Mouse (Mus musculus) lung, embryonic 16.5 days (tissue): ENCODE data around the gene Sult6b2. TPM values are rescaled to one million over a fixed set of nuclear protein-coding genes. Genes with fewer than 3 reads are reported as not detected.
A peak's percentile ranks its signal among the peaks of the same experiment; 100 is the strongest.

Source experiments
- ATAC-seq: fragments of 200-750 bp; cut with Nextera tagmentation; 2 replicates; pipeline ENCODE4 v1.8.0; 2017; ENCODE audit warnings: low read depth, mild to moderate bottlenecking, moderate library complexity
- H3K27ac ChIP-seq: fragments of 300-500 bp; sonication (generic); 2 replicates; pipeline ENCODE4 v1.5.1; 2014; ENCODE audit warnings: mild to moderate bottlenecking, control low read depth, low read length
- H3K27me3 ChIP-seq: fragments of 300-500 bp; sonication (generic); 2 replicates; pipeline ENCODE4 v1.6.1; 2014; ENCODE audit warnings: low read depth, low read length, mixed read lengths; ENCODE audit not compliant: control insufficient read depth, insufficient read depth
- H3K36me3 ChIP-seq: fragments of 300-500 bp; sonication (generic); 2 replicates; pipeline ENCODE4 v1.6.1; 2014; ENCODE audit warnings: low read length; ENCODE audit not compliant: control insufficient read depth, insufficient read depth
- H3K4me1 ChIP-seq: fragments of 300-500 bp; sonication (generic); replicated peaks from 2 replicates; pipeline ENCODE4 v1.6.1; 2014; ENCODE audit warnings: low read length, mixed read lengths; ENCODE audit not compliant: control insufficient read depth, insufficient read depth
- H3K4me2 ChIP-seq: fragments of 300-500 bp; sonication (generic); 2 replicates; pipeline ENCODE4 v1.6.1; 2014; ENCODE audit warnings: low read depth, low read length, control low read depth
- H3K4me3 ChIP-seq: fragments of 300-500 bp; sonication (generic); 2 replicates; pipeline ENCODE4 v1.5.1; 2014; ENCODE audit warnings: mild to moderate bottlenecking, low read length, control low read depth
- H3K9ac ChIP-seq: fragments of 300-500 bp; sonication (generic); 2 replicates; pipeline ENCODE4 v1.6.1; 2014; ENCODE audit warnings: low read length, control low read depth
- H3K9me3 ChIP-seq: fragments of 300-500 bp; sonication (generic); 2 replicates; pipeline ENCODE4 v1.6.1; 2016; ENCODE audit warnings: low read length; ENCODE audit not compliant: control insufficient read depth
- whole genome bisulfite sequencing: fragments of 180-500 bp; shearing (Covaris S2); extraction: QIAGEN DNeasy Blood & Tissue Kit; methylation state at CpG from one replicate; pipeline ENCODE4 v1.1.7; 2014; 5-methylcytosine and 5-hydroxymethylcytosine counted together
- polyA plus RNA-seq: library from polyadenylated mRNA; unstranded; fragments of >200 nt; fragmentation: Nextera tagmentation; extraction: Ambion mirVana; gene quantifications from 2 replicates; pipeline ENCODE4 v1.2.1, GENCODE M21; 2015

Gene Sult6b2
- polyA plus RNA-seq, 1 experiment from 2014 or later: not detected

DNA sequence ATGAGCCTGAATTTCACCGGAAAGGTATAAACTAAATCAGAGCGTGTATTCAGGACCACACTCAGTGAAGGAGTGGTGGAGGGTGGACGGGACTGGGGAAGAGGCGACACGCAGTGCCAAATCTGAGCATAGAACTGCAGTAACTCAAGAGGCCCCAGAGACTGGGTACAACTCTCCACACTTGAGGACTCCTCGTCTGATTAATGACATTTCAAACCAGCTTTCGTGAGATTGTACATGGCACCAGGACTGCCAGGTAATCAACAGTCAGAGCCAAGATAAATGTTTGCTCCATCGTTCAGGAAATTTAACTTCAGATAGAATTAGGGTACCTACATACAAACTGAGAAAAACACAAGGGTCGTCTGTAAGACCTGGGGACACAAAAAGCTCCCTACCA is 33.0 kb upstream of the Sult6b2 start:
- Histone ChIP-seq H3K27ac (no peak overlapping the region), H3K36me3 (no peaks in the 10 kb centered on the region), H3K4me1 (no peaks in the 10 kb centered on the region), H3K4me3 (no peak overlapping the region), H3K4me2 (no peak overlapping the region), H3K9me3 (no peaks in the 10 kb centered on the region), H3K9ac (no peak overlapping the region), H3K27me3 (no peaks in the 10 kb centered on the region)
- WGBS: 65% methylated on average over 9 of the region's 9 CpGs
- no peak for ATAC-seq

DNA sequence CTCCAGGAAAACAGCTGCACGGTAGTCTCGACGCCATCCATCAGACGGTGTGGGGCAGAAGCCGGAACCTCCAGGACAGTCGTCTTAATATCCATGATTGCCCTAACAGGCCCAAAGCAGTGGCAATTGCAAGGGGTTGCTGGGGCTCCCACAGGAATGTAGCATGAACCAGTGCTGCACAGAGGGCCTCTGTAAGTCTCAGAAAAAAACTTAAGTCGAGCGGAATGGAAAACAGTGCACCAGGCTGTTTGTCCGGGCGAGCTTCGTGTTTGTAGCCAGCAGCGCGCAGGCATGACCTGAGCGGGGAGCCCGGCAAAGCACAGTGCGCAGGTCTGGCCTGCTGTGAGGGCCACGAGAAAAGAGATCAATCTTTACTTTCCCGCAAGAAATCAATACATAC is 31.4 kb upstream of the Sult6b2 start:
- H3K4me3 ChIP-seq: no peak overlapping the region
- H3K9me3 ChIP-seq: no peaks in the 10 kb centered on the region
- H3K9ac ChIP-seq: no peak overlapping the region
- no peaks in the 10 kb centered on the region for H3K36me3 ChIP-seq
- no peak for ATAC-seq
- H3K4me2 ChIP-seq: no peak overlapping the region
- no peak overlapping the region for H3K27ac ChIP-seq
- 62% methylated on average over 18 of the region's 18 CpGs for WGBS
- no peaks in the 10 kb centered on the region for H3K4me1 ChIP-seq
- H3K27me3 ChIP-seq: no peaks in the 10 kb centered on the region

DNA sequence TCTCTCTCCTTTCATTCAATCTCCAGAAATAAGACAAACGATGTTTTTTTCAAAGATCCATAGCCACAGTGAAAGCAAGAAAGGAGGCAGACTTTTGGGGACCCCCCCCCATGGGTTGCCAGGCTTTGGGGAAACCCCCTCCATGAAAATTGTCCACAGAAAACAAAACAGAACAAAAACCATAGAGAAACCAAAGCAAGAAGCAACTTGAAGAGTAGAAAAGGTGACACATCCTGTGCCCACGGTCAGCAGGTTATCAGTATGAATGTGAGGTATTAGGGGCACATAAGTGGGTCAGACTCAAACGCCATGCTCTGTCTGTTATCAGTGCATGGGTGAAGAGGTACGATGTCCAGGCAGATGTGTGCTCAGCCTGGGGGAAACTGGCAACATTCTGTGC is 30.6 kb upstream of the Sult6b2 start:
- Histone ChIP-seq H3K9me3 (no peaks in the 10 kb centered on the region), H3K4me3 (no peak overlapping the region), H3K9ac (no peak overlapping the region), H3K36me3 (no peaks in the 10 kb centered on the region), H3K27ac (no peak overlapping the region), H3K27me3 (no peaks in the 10 kb centered on the region), H3K4me1 (no peaks in the 10 kb centered on the region), H3K4me2 (no peak overlapping the region)
- WGBS: 43% methylated on average over 4 of the region's 4 CpGs
- no peak for ATAC-seq

DNA sequence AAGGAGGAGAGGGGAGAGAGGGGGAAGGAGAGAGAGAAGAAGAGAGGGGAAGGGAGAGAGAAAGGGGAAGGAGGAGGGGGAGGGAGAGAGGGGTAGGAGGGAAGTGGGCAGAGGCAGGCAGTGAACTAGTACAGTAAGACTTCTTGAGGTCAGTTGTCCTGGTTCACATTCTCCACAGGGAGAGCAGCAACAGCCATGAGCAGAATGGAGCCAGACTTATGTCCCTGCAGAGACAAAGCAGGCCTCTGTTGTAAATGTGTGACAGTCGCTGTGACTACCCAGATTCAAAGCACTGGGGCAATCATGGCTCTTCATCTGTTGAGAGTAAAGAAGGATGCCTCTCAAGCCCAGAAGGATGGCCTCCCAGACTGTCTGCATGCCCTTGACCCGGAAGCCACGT is 27.4 kb upstream of the Sult6b2 start:
- Histone ChIP-seq H3K4me2 (no peak overlapping the region), H3K4me1 (no peaks in the 10 kb centered on the region), H3K9me3 (no peaks in the 10 kb centered on the region), H3K9ac (no peak overlapping the region), H3K27me3 (no peaks in the 10 kb centered on the region), H3K4me3 (no peak overlapping the region), H3K27ac (no peak overlapping the region), H3K36me3 (no peaks in the 10 kb centered on the region)
- no peak for ATAC-seq
- 72% methylated on average over 3 of the region's 3 CpGs for WGBS

DNA sequence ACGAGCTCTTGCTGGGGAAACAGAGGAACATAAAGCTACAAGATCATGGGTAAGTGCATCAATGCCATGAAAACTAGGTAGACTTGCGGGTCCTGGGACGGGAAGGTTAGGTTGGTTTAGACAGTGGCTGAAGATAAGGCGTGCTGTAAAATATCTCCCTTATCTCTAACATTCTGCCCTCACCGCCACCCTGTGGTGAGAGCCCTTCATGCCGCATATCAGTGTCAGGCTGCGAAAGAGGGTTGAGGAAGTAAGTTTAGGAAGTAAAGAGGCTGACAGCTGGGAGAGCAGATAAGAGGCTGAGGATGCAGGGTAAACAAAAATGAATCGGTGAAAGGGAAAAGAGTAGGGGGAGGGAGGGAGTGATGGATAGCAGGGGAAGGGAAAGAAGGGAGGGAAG is 26.9 kb upstream of the Sult6b2 start:
- no peaks in the 10 kb centered on the region for H3K27me3 ChIP-seq
- H3K4me3 ChIP-seq: no peak overlapping the region
- H3K36me3 ChIP-seq: no peaks in the 10 kb centered on the region
- WGBS: 11% methylated on average over 8 of the region's 8 CpGs
- no peak for ATAC-seq
- no peaks in the 10 kb centered on the region for H3K4me1 ChIP-seq
- H3K27ac ChIP-seq: no peak overlapping the region
- H3K4me2 ChIP-seq: no peak overlapping the region
- no peak overlapping the region for H3K9ac ChIP-seq
- H3K9me3 ChIP-seq: no peaks in the 10 kb centered on the region

DNA sequence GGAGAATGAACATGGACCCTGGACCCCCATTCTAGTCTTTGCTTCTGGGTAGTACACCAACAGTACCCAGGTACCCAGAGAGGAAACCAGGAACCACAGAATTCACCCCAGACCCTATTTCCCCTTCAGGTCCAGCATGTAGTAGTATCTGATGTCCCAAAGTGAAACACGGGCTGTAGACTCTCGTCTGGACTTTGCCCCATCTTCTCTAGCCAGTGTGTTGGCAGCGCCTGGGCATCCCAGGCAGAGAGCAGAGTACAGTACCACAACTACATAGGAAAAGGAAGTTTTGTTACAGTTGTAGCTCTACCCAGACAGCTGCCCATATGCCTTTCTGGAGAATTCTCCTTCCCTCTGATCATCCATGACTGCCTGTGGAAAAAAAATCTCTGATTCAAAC is 25.9 kb upstream of the Sult6b2 start:
- no peak for ATAC-seq
- no peak overlapping the region for H3K4me2 ChIP-seq
- 98% methylated on average over 3 of the region's 3 CpGs for WGBS
- no peak overlapping the region for H3K4me3 ChIP-seq
- no peaks in the 10 kb centered on the region for H3K27me3 ChIP-seq
- no peak overlapping the region for H3K9ac ChIP-seq
- no peak overlapping the region for H3K27ac ChIP-seq
- no peaks in the 10 kb centered on the region for H3K9me3 ChIP-seq
- H3K4me1 ChIP-seq: no peaks in the 10 kb centered on the region
- no peaks in the 10 kb centered on the region for H3K36me3 ChIP-seq

DNA sequence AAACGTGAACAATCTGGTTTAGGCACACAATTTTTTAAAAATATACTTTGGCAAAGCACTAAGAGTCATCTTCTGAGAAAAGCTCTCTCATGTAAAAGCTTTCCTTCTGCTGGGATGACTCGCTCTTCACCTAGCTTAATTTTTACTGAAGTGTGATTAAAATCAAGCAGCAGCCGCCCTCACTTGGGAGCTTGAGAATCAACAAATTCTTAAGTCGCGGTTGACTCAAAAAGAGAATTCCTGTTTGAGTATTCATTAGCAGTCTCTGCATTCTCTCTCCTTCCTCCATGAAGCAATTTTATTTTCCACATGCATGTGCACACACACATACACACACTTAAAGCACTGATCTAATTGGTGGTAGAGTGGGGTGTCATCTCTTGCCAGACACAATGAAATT is 21.1 kb upstream of the Sult6b2 start:
- no peak overlapping the region for H3K4me2 ChIP-seq
- no peaks in the 10 kb centered on the region for H3K36me3 ChIP-seq

DNA sequence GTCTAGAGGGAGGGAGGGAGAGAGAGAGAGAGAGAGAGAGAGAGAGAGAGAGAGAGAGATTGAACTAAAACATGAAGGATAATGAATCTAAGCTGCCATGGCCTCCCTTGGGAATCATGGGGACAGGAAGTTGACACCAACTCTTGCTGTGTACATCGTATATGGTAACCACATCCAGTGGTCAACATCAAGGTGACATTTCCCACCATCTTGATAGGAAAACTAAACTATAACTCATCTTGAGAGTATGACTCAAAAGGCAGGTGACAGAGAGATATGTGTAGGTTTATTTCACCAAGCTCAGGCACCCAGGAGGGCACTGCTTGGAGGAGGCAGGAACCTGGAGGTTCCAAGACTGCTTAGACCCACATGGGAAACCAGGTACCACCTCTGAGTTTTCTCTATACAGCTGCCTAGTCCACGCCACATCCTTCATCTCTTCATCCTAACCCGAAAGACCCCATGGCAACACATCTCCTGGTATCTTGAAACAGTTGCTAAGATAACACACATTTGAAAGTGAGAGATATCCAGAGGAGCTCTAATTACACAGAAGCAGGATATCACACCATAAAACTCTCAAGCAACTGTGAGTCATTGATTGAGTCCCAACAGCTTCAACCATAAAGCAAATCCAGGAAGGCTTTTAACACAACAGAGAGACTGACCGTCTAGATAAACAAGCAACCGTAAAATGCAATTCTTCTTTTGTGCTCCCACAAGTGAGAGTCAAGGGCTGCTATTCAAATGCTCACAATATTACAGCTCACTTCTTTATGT is 18.9 kb upstream of the Sult6b2 start:
- H3K4me3 ChIP-seq: no peak overlapping the region
- H3K27ac ChIP-seq: no peak overlapping the region
- no peaks in the 10 kb centered on the region for H3K36me3 ChIP-seq
- H3K9me3 ChIP-seq: no peaks in the 10 kb centered on the region
- no peaks in the 10 kb centered on the region for H3K4me1 ChIP-seq
- no peak overlapping the region for H3K4me2 ChIP-seq
- 61% methylated on average over 5 of the region's 5 CpGs for WGBS
- H3K27me3 ChIP-seq: no peaks in the 10 kb centered on the region
- ATAC-seq: no peak
- H3K9ac ChIP-seq: no peak overlapping the region

More for the DNA sequence above, 21.1 kb upstream of the Sult6b2 start:
- WGBS: 70% methylated on average over 5 of the region's 5 CpGs
- Histone ChIP-seq H3K27me3 (no peaks in the 10 kb centered on the region), H3K27ac (no peak overlapping the region), H3K9me3 (no peaks in the 10 kb centered on the region), H3K9ac (no peak overlapping the region), H3K4me3 (no peak overlapping the region), H3K4me1 (no peaks in the 10 kb centered on the region)
- no peak for ATAC-seq

DNA sequence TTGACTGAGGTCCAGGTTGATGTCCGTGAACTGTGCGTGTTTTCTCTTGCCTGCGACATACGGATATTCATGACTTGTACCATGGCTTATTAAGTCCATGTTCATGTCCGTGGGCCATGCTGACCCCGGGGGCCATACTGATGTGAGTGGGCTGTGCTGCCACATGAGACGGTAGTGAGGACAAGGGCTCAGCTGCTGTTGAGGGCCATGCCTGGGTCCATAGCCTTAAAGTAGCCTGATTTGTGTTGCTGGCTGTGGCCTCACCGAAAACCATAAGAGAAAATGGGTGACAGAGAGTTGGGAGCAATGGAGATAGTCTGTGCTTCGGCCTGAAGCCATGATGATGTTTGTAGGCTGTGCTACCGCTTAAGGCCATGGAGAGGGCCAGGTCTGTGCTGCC is 14.0 kb upstream of the Sult6b2 start:
- H3K4me2 ChIP-seq: no peak overlapping the region
- H3K9me3 ChIP-seq: no peaks in the 10 kb centered on the region
- H3K4me1 ChIP-seq: no peaks in the 10 kb centered on the region
- no peak overlapping the region for H3K4me3 ChIP-seq
- no peak overlapping the region for H3K9ac ChIP-seq
- H3K27ac ChIP-seq: no peak overlapping the region
- ATAC-seq: no peak
- H3K27me3 ChIP-seq: no peaks in the 10 kb centered on the region
- no peaks in the 10 kb centered on the region for H3K36me3 ChIP-seq
- WGBS: 95% methylated on average over 10 of the region's 10 CpGs

DNA sequence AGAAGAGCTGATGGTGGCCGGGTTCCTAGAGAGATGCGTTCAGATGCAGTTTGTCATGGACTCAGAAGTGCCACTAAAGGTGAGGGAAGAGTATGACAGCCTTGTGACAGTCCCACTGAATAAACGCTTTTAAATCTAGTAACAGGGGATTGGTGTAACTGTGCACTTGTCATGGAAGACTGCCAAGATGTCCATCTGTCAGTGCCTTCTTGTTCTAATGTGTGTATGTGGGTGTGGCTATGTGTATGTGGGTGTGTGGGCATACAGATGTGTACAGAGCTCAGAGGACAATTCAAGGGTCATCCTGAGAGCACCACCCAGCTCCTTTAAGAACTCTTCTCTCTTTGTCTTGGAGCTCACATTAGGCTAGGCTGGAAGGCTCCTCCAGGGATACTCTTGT is 11.2 kb upstream of the Sult6b2 start:
- no peaks in the 10 kb centered on the region for H3K27me3 ChIP-seq
- ATAC-seq: 0 out of 2 replicates have a peak, but pooled peaks have one; percentile 16
- no peaks in the 10 kb centered on the region for H3K36me3 ChIP-seq
- H3K27ac ChIP-seq: no peak overlapping the region
- no peaks in the 10 kb centered on the region for H3K9me3 ChIP-seq
- no peak overlapping the region for H3K9ac ChIP-seq
- no peak overlapping the region for H3K4me3 ChIP-seq
- 59% methylated on average over 3 of the region's 3 CpGs for WGBS
- no peaks in the 10 kb centered on the region for H3K4me1 ChIP-seq
- H3K4me2 ChIP-seq: no peak overlapping the region
